26 mouse cellular contexts compared by ENCODE assay signal in the genomic region with DNA sequence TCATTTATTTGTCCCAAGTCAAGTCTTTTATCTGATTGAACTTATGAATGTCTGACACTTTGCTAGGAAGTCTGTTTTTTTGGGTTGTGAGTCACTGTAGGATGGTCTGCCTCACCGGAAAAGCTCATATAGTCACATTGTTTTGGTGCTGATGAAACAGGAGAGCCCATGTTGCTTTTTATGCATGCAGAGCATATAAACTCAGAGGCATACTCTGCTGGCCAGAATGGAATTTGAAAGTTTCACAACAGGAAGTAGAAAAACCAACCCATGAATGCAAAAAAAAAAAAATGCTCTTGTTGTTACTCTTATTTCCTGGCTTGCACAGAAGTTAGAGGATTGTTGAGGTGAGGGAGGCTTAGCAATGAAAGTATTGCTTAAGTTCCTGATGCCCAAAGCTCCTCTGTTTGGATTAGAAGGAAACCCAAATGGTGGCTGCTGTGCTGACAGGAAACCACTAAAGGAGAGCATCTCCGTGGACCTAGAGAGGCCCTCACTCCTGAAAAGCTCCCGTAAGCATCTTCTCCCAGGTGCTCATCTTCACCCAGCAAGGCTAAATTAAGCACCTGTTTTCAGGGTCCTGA.
DNase-seq lines count a peak whose midpoint lies in the region; ATAC-seq lines count a peak whose summit lies in the region.
"Had no signal": no experiment of that assay in that cellular context is flagged by ENCODE, and none has a peak within 500 bp of the region (broad histone marks: within the 10 kb centered on the region; RNA-seq: fewer than 3 reads in every experiment).

No protein-coding gene starts in this region.

- no peaks in the 10 kb centered on the region for H3K9me3 ChIP-seq in heart, embryonic 12.5 days (replicated peaks)
- H3K9me3 ChIP-seq: embryonic facial prominence, embryonic 12.5 days; forebrain, embryonic 10.5 days; forebrain, embryonic 15.5 days; midbrain, embryonic 15.5 days; neural tube, embryonic 12.5 days had no signal

- no peak overlapping the region for H3K4me3 ChIP-seq in heart, embryonic 12.5 days
- H3K4me3 ChIP-seq: embryonic facial prominence, embryonic 12.5 days; forebrain, embryonic 10.5 days; forebrain, embryonic 15.5 days; midbrain, embryonic 15.5 days; neural tube, embryonic 12.5 days had no signal

- WGBS in heart, embryonic 12.5 days = 54% methylated on average over 3 of the region's 3 CpGs

- no peak for ATAC-seq in heart, embryonic 12.5 days (ENCODE audit: insufficient number of reproducible peaks, low FRiP score)
- ATAC-seq in common myeloid progenitor, adult 5-6 weeks (replicated peaks; ENCODE audit: low read depth, poor library complexity, severe bottlenecking) = peak; percentile 95
- ATAC-seq in megakaryocyte progenitor cell, adult 5-6 weeks (replicated peaks; ENCODE audit: poor library complexity) = peak; percentile 96
- ATAC-seq: forebrain, embryonic 15.5 days; hindbrain, embryonic 16.5 days; midbrain, embryonic 15.5 days had no signal

- 0 out of 2 replicates have a peak overlapping the region, but pooled peaks have one; percentile 1 for H3K27ac ChIP-seq in heart, embryonic 12.5 days (ENCODE audit: poor library complexity, severe bottlenecking)
- H3K27ac ChIP-seq: embryonic facial prominence, embryonic 12.5 days; forebrain, embryonic 10.5 days; forebrain, embryonic 15.5 days; liver, embryonic 14.5 days; midbrain, embryonic 15.5 days; neural tube, embryonic 12.5 days had no signal

- intact Hi-C loops in heart, postnatal 36 days (cut with DNase I) = no loop called here

- H3K36me3 ChIP-seq in heart, embryonic 12.5 days = no peaks in the 10 kb centered on the region
- H3K36me3 ChIP-seq: embryonic facial prominence, embryonic 12.5 days; forebrain, embryonic 10.5 days; forebrain, embryonic 15.5 days; midbrain, embryonic 15.5 days; neural tube, embryonic 12.5 days had no signal

- no peak overlapping the region for H3K9ac ChIP-seq in heart, embryonic 12.5 days
- H3K9ac ChIP-seq: embryonic facial prominence, embryonic 12.5 days; forebrain, embryonic 15.5 days; liver, embryonic 14.5 days; midbrain, embryonic 15.5 days; neural tube, embryonic 12.5 days had no signal

- no peak for DNase-seq in heart, postnatal 36 days
- peak; percentile 51 for DNase-seq in 416B (ENCODE audit: low read depth)
- DNase-seq in frontal cortex, postnatal 14 days (ENCODE audit: low spot score in 2 of 2) = no peak
- no peak for DNase-seq in frontal cortex, postnatal 25 days (ENCODE audit: low spot score in 2 of 2)
- DNase-seq: adrenal gland, postnatal 10 days; cerebellum, adult 8-10 months; cerebellum, postnatal 36 days; embryo, embryonic 11 days; kidney, adult 18-20 months; kidney, postnatal 4 days; liver; lung, adult 2 months; lung, postnatal 4 days; right cerebral cortex, adult 18-20 months; spleen, adult 18-20 months; thymus, postnatal 14 days had no signal

- H3K4me1 ChIP-seq in heart, embryonic 12.5 days (replicated peaks) = peaks cover 10% of the 10 kb centered on the region
- H3K4me1 ChIP-seq: embryonic facial prominence, embryonic 12.5 days; forebrain, embryonic 10.5 days; forebrain, embryonic 15.5 days; midbrain, embryonic 15.5 days; neural tube, embryonic 12.5 days had no signal

- no peaks in the 10 kb centered on the region for H3K27me3 ChIP-seq in heart, embryonic 12.5 days (replicated peaks)
- H3K27me3 ChIP-seq: embryonic facial prominence, embryonic 12.5 days; forebrain, embryonic 15.5 days; midbrain, embryonic 15.5 days; neural tube, embryonic 12.5 days had no signal

- H3K4me2 ChIP-seq in heart, embryonic 12.5 days = no peak overlapping the region
- H3K4me2 ChIP-seq: embryonic facial prominence, embryonic 12.5 days; forebrain, embryonic 15.5 days; midbrain, embryonic 15.5 days; neural tube, embryonic 12.5 days had no signal
